In genomic region chr2:157353183-157353582, GRCm38 (mm10) we compare ENCODE assay signal across 29 mouse cellular contexts. TPM values are rescaled to one million over a fixed set of nuclear protein-coding genes. Genes with fewer than 3 reads are reported as not detected.
DNase-seq lines count a peak whose midpoint lies in the region; ATAC-seq lines count a peak whose summit lies in the region.
"Had no signal": no experiment of that assay in that cellular context is flagged by ENCODE, and none has a peak within 500 bp of the region (broad histone marks: within the 10 kb centered on the region; RNA-seq: fewer than 3 reads in every experiment).

No protein-coding gene starts in this region.

- no peaks in the 10 kb centered on the region for H3K27me3 ChIP-seq in liver, embryonic 11.5 days (replicated peaks; ENCODE audit: control insufficient read depth, insufficient read depth, low read length)
- no peaks in the 10 kb centered on the region for H3K27me3 ChIP-seq in neural tube, embryonic 15.5 days (replicated peaks)
- no peaks in the 10 kb centered on the region for H3K27me3 ChIP-seq in embryonic facial prominence, embryonic 10.5 days (replicated peaks; ENCODE audit: low read depth, poor library complexity, severe bottlenecking)
- H3K27me3 ChIP-seq: Patski had no signal

- H3K36me3 ChIP-seq in liver, embryonic 11.5 days (ENCODE audit: control insufficient read depth, insufficient read depth, low read length) = no peaks in the 10 kb centered on the region
- no peaks in the 10 kb centered on the region for H3K36me3 ChIP-seq in neural tube, embryonic 15.5 days
- H3K36me3 ChIP-seq in embryonic facial prominence, embryonic 10.5 days (replicated peaks) = no peaks in the 10 kb centered on the region
- H3K36me3 ChIP-seq: G1E had no signal

- H3K9ac ChIP-seq in liver, embryonic 11.5 days (ENCODE audit: low read depth, low read length) = no peak overlapping the region
- no peak overlapping the region for H3K9ac ChIP-seq in neural tube, embryonic 15.5 days (replicated peaks)

- H3K27ac ChIP-seq in liver, embryonic 11.5 days (ENCODE audit: low read depth, low read length) = no peak overlapping the region
- H3K27ac ChIP-seq in neural tube, embryonic 15.5 days (replicated peaks) = 0 out of 2 replicates have a peak overlapping the region, but pooled peaks have one; percentile 23
- H3K27ac ChIP-seq in embryonic facial prominence, embryonic 10.5 days (replicated peaks) = no peak overlapping the region

- DNase-seq in liver = peak; percentile 49
- no peak for DNase-seq in liver, embryonic 11.5 days (ENCODE audit: low spot score)
- no peak for DNase-seq in neural tube, embryonic 10.5 days (ENCODE audit: extremely low spot score, low spot score)
- DNase-seq in R1 (ENCODE audit: low read depth, low spot score) = peak; percentile 64
- peak; percentile 65 for DNase-seq in ZHBTc4 (ENCODE audit: low read depth, low spot score)
- no peak for DNase-seq in embryonic facial prominence, embryonic 10.5 days (ENCODE audit: low spot score)
- DNase-seq: adrenal gland, adult 2 months; adrenal gland, adult 8-10 months; adrenal gland, postnatal 10 days; adrenal gland, postnatal 14 days; adrenal gland, postnatal 25 days; adrenal gland, postnatal 36 days; B cell, adult 2 months; cerebellum, adult 11 months; cerebellum, adult 11-12 months; cerebellum, adult 18-20 months; cerebellum, adult 2 months had no signal

- H3K4me3 ChIP-seq in liver, embryonic 11.5 days (ENCODE audit: low read depth, low read length) = no peak overlapping the region
- H3K4me3 ChIP-seq in neural tube, embryonic 15.5 days (replicated peaks) = no peak overlapping the region
- H3K4me3 ChIP-seq in embryonic facial prominence, embryonic 10.5 days = no peak overlapping the region

- H3K4me1 ChIP-seq in liver, embryonic 11.5 days (replicated peaks; ENCODE audit: control insufficient read depth, insufficient read depth, low read length) = no peaks in the 10 kb centered on the region
- peaks cover 29% of the 10 kb centered on the region for H3K4me1 ChIP-seq in neural tube, embryonic 15.5 days
- H3K4me1 ChIP-seq in embryonic facial prominence, embryonic 10.5 days = peaks cover 24% of the 10 kb centered on the region

- WGBS in liver, embryonic 11.5 days = 54% methylated on average over 4 of the region's 4 CpGs
- WGBS in neural tube, embryonic 15.5 days = 83% methylated on average over 4 of the region's 4 CpGs
- 77% methylated on average over 4 of the region's 4 CpGs for whole genome bisulfite sequencing in embryonic facial prominence, embryonic 10.5 days

- no peaks in the 10 kb centered on the region for H3K9me3 ChIP-seq in liver, embryonic 11.5 days (ENCODE audit: control insufficient read depth, low read length)
- H3K9me3 ChIP-seq in neural tube, embryonic 15.5 days (replicated peaks) = no peaks in the 10 kb centered on the region
- H3K9me3 ChIP-seq in embryonic facial prominence, embryonic 10.5 days = no peaks in the 10 kb centered on the region

- H3K4me2 ChIP-seq in liver, embryonic 11.5 days = no peak overlapping the region
- H3K4me2 ChIP-seq in neural tube, embryonic 15.5 days = no peak overlapping the region

- ATAC-seq in liver, embryonic 11.5 days (replicated peaks; ENCODE audit: low FRiP score) = no peak
- no peak for ATAC-seq in neural tube, embryonic 15.5 days (ENCODE audit: low FRiP score)
- ATAC-seq in megakaryocyte, adult 5-6 weeks (ENCODE audit: poor library complexity, severe bottlenecking) = no peak
- ATAC-seq: activated CD4-positive, CD25-positive, alpha-beta regulatory T cell, adult 4 months; CD4-positive, CD25-positive, alpha-beta regulatory T cell, adult 4 months; Patski had no signal

RNA-seq across cellular contexts. Expression of gene Ghrh, which starts 5.9 kb away (rescaled TPM):
- polyA plus RNA-seq in liver, embryonic 11.5 days (2014; fragmentation: Nextera tagmentation; extraction: Ambion mirVana) = not detected in 2 replicates
- 1.8 TPM in 1 of 2 replicates, not detected in the other for polyA plus RNA-seq in neural tube, embryonic 15.5 days (2015; fragmentation: Nextera tagmentation; extraction: Ambion mirVana)
- not detected in 2 replicates for total RNA-seq in megakaryocyte, adult 5-6 weeks (2015)
- total RNA-seq in megakaryocyte, adult 5-6 weeks (2017) = not detected in 2 replicates
- polyA plus RNA-seq in embryonic facial prominence, embryonic 10.5 days (2016; fragmentation: Nextera tagmentation; extraction: Ambion mirVana) = 0.34 and 1.3 TPM in 2 replicates
- total RNA-seq: adrenal gland, adult 18-20 months; adrenal gland, adult 2 months; adrenal gland, adult 8-10 months; adrenal gland, postnatal 10 days; adrenal gland, postnatal 14 days; adrenal gland, postnatal 25 days; adrenal gland, postnatal 36 days; adrenal gland, postnatal 4 days; CH12.LX; ES-E14; MEL had no signal
- polyA plus RNA-seq: activated CD4-positive, CD25-positive, alpha-beta regulatory T cell, adult 4 months; adrenal gland, adult 2 months; C2C12; CD4-positive, CD25-positive, alpha-beta regulatory T cell, adult 4 months; G1E; Patski had no signal

RNA-seq across cellular contexts. Expression of gene Manbal, which starts 14.2 kb away (rescaled TPM):
- 21.2 and 23.0 TPM in 2 replicates for polyA plus RNA-seq in liver, embryonic 11.5 days (2014; fragmentation: Nextera tagmentation; extraction: Ambion mirVana)
- polyA plus RNA-seq in neural tube, embryonic 15.5 days (2015; fragmentation: Nextera tagmentation; extraction: Ambion mirVana) = 110 and 112 TPM in 2 replicates
- 18.7 and 21.5 TPM in 2 replicates for total RNA-seq in megakaryocyte, adult 5-6 weeks (2015)
- total RNA-seq in megakaryocyte, adult 5-6 weeks (2017) = 9.3 and 10.5 TPM in 2 replicates
- 61.1 and 66.5 TPM in 2 replicates for polyA plus RNA-seq in embryonic facial prominence, embryonic 10.5 days (2016; fragmentation: Nextera tagmentation; extraction: Ambion mirVana)

Comparison
In these comparisons a context has a peak if more than half of its experiments do, and no peak if none do; other contexts are left out.
1. DNase-seq: peak in liver (single experiment), R1 (single experiment) and ZHBTc4 (single experiment); none in liver, embryonic 11.5 days (single experiment), neural tube, embryonic 10.5 days (single experiment) and embryonic facial prominence, embryonic 10.5 days (single experiment).